In the genomic region with DNA sequence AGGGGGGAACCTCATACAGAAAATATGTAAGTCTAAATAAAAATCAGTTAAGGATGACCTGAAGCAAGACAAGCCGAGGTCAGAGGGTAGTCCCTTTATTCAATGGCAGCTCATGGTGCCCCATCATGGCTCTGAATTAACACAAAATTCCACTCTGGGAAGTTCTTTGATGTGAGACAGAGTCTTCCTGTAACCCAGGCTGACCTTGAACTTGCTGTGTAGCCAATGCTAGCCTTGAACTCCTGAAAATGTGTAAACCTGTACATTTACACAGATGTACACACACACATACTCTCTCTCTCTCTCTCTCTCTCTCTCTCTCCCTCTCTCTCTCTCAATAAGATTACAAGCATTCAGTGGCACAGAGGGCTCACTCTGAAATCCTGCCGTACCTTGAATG, we compare ENCODE assay signal across 36 mouse cellular contexts. TPM values are rescaled to one million over a fixed set of nuclear protein-coding genes. Genes with fewer than 3 reads are reported as not detected.
"Had no signal": no experiment of that assay in that cellular context is flagged by ENCODE, and none has a peak within 500 bp of the region (broad histone marks: within the 10 kb centered on the region; RNA-seq: fewer than 3 reads in every experiment).

No protein-coding gene starts in this region.

- H3K4me1 ChIP-seq: embryonic facial prominence, embryonic 10.5 days; embryonic facial prominence, embryonic 12.5 days; embryonic facial prominence, embryonic 13.5 days; embryonic facial prominence, embryonic 15.5 days; forebrain, embryonic 10.5 days; forebrain, embryonic 12.5 days; forebrain, embryonic 13.5 days; forebrain, embryonic 15.5 days; heart, embryonic 10.5 days had no signal

- ATAC-seq: forebrain, embryonic 13.5 days; forebrain, embryonic 14.5 days; forebrain, embryonic 15.5 days; forebrain, embryonic 16.5 days; forebrain, postnatal 0 days had no signal

- H3K27me3 ChIP-seq: embryonic facial prominence, embryonic 12.5 days; embryonic facial prominence, embryonic 13.5 days; embryonic facial prominence, embryonic 15.5 days; forebrain, embryonic 12.5 days; forebrain, embryonic 13.5 days; forebrain, embryonic 15.5 days had no signal

- H3K9me3 ChIP-seq: embryonic facial prominence, embryonic 10.5 days; embryonic facial prominence, embryonic 12.5 days; embryonic facial prominence, embryonic 13.5 days; embryonic facial prominence, embryonic 15.5 days; forebrain, embryonic 10.5 days; forebrain, embryonic 12.5 days; forebrain, embryonic 13.5 days; forebrain, embryonic 15.5 days; heart, embryonic 10.5 days had no signal

- H3K36me3 ChIP-seq: embryonic facial prominence, embryonic 10.5 days; embryonic facial prominence, embryonic 12.5 days; embryonic facial prominence, embryonic 13.5 days; embryonic facial prominence, embryonic 15.5 days; forebrain, embryonic 10.5 days; forebrain, embryonic 12.5 days; forebrain, embryonic 15.5 days; heart, embryonic 10.5 days had no signal

- H3K4me3 ChIP-seq: embryonic facial prominence, embryonic 10.5 days; embryonic facial prominence, embryonic 12.5 days; embryonic facial prominence, embryonic 13.5 days; embryonic facial prominence, embryonic 15.5 days; erythroblast, embryonic 14.5 days; forebrain, embryonic 10.5 days; forebrain, embryonic 12.5 days; forebrain, embryonic 13.5 days; forebrain, embryonic 15.5 days; gastrocnemius, adult 2 months; heart, adult 2 months; heart, embryonic 10.5 days had no signal

- DNase-seq: cerebellum, postnatal 10 days; cerebellum, postnatal 14 days; cerebellum, postnatal 25 days; cerebellum, postnatal 36 days; embryo, embryonic 11 days; forebrain, postnatal 0 days; gastrocnemius, adult 2 months; gastrocnemius, postnatal 10 days; gastrocnemius, postnatal 14 days; gastrocnemius, postnatal 25 days; gastrocnemius, postnatal 36 days; heart, adult 11 months; heart, adult 18-20 months; heart, adult 2 months had no signal

RNA-seq across cellular contexts. Expression of gene St6galnac1, which starts 10.4 kb away (rescaled TPM):
- total RNA-seq: common myeloid progenitor, adult 5-6 weeks; forebrain, postnatal 0 days; gastrocnemius, adult 18-20 months; gastrocnemius, adult 2 months; gastrocnemius, adult 8-10 months; gastrocnemius, postnatal 10 days; gastrocnemius, postnatal 14 days; gastrocnemius, postnatal 25 days; gastrocnemius, postnatal 36 days; gastrocnemius, postnatal 4 days; granulocyte monocyte progenitor cell, adult 5-6 weeks; heart, adult 18-20 months; heart, adult 2 months; heart, adult 8-10 months had no signal
- polyA plus RNA-seq: embryonic facial prominence, embryonic 10.5 days; embryonic facial prominence, embryonic 11.5 days; embryonic facial prominence, embryonic 12.5 days; embryonic facial prominence, embryonic 13.5 days; embryonic facial prominence, embryonic 15.5 days; erythroblast, embryonic 14.5 days; forebrain, embryonic 10.5 days; forebrain, embryonic 11.5 days; forebrain, embryonic 12.5 days; forebrain, embryonic 13.5 days; forebrain, embryonic 14.5 days; forebrain, embryonic 15.5 days; forebrain, embryonic 16.5 days; forebrain, postnatal 0 days; gonadal fat pad, adult 2 months; heart, adult 2 months; heart, embryonic 10.5 days; heart, embryonic 11.5 days had no signal
